Mouse (Mus musculus) heart, embryonic 14.5 days (tissue): ENCODE data around the gene Gm49387. TPM values are rescaled to one million over a fixed set of nuclear protein-coding genes. Genes with fewer than 3 reads are reported as not detected.

Source experiments
- ATAC-seq: fragments of 200-750 bp; cut with Nextera tagmentation; 2 replicates; pipeline ENCODE4 v1.8.0; 2017; ENCODE audit warnings: low read depth, moderate TSS enrichment; ENCODE audit not compliant: insufficient number of reproducible peaks, insufficient read depth, low FRiP score
- H3K27ac ChIP-seq, 2 experiments: fragments of 200-500 bp in 1 of 2; fragments of 300-500 bp in 1 of 2; sonication (generic) in 1 of 2; replicated peaks in 1 of 2; 2 replicates each; pipeline ENCODE4 v1.5.1; 2012 to 2014; ENCODE audit warnings: low read depth in 2 of 2, low read length in 2 of 2, control low read depth in 1 of 2, mild to moderate bottlenecking in 1 of 2, mixed read lengths in 1 of 2; ENCODE audit not compliant: control insufficient read depth in 1 of 2, insufficient read depth in 1 of 2
- H3K27me3 ChIP-seq: fragments of 300-500 bp; sonication (generic); 2 replicates; pipeline ENCODE4 v1.6.1; 2014; ENCODE audit warnings: mild to moderate bottlenecking, low read length, control low read depth; ENCODE audit not compliant: control insufficient read depth, insufficient read depth
- H3K36me3 ChIP-seq: fragments of 300-500 bp; sonication (generic); 2 replicates; pipeline ENCODE4 v1.6.1; 2014; ENCODE audit warnings: mild to moderate bottlenecking, control low read depth, low read length, mixed read lengths; ENCODE audit not compliant: control insufficient read depth, insufficient read depth
- H3K4me1 ChIP-seq, 2 experiments: fragments of 200-500 bp in 1 of 2; fragments of 300-500 bp in 1 of 2; sonication (generic) in 1 of 2; 2 replicates each; pipeline ENCODE4 v1.6.1; 2012 to 2014; ENCODE audit warnings: low read length in 2 of 2, control low read depth in 1 of 2, mixed read lengths in 1 of 2; ENCODE audit not compliant: control insufficient read depth in 2 of 2, insufficient read depth in 2 of 2
- H3K4me2 ChIP-seq: fragments of 300-500 bp; sonication (generic); 2 replicates; pipeline ENCODE4 v1.6.1; 2014; ENCODE audit warnings: mild to moderate bottlenecking, low read length
- H3K4me3 ChIP-seq, 2 experiments: fragments of 200-500 bp in 1 of 2; fragments of 300-500 bp in 1 of 2; sonication (generic) in 1 of 2; 2 replicates each; pipeline ENCODE4 v1.5.1; 2012 to 2014; ENCODE audit warnings: low read length in 2 of 2, mild to moderate bottlenecking in 2 of 2, control low read depth in 1 of 2, low read depth in 1 of 2, moderate library complexity in 1 of 2; ENCODE audit not compliant: control insufficient read depth in 1 of 2, insufficient read depth in 1 of 2
- H3K9ac ChIP-seq: fragments of 300-500 bp; sonication (generic); 2 replicates; pipeline ENCODE4 v1.6.1; 2014; ENCODE audit warnings: mild to moderate bottlenecking, low read length
- H3K9me3 ChIP-seq: fragments of 300-500 bp; sonication (generic); 2 replicates; pipeline ENCODE4 v1.6.1; 2016; ENCODE audit warnings: low read length, control low read depth; ENCODE audit not compliant: control insufficient read depth
- WGBS: fragments of 180-500 bp; shearing (Covaris S2); extraction: QIAGEN DNeasy Blood & Tissue Kit; methylation state at CpG from one replicate; pipeline ENCODE4 v1.1.7; 2014; 5-methylcytosine and 5-hydroxymethylcytosine counted together
- polyA plus RNA-seq: library from polyadenylated mRNA; unstranded; fragments of >200 nt; fragmentation: Nextera tagmentation; extraction: Ambion mirVana; gene quantifications from 2 replicates; pipeline ENCODE4 v1.2.1, GENCODE M21; 2014

Gm49387 gene
- polyA plus RNA-seq, 1 experiment from 2014 or later, result 1.8 TPM

DNA sequence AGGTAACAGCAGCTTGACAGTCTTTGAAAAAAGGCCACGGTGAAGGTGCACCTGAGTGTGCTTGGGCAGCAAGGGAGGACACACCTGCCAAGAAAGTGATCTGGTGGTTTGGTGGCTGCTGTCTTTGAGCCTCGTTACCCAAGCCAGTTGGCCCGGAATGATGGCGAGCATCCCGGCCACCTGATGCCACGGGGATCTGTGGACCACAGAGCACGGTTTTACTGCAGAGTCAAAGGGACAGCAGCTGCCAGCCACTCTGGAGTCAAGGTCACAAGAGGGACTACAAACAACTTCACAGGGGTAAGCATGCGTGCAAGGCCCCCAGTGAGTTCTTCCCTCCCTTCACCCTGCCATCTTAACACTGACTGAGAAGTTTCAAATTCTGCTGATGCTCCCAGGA is 83.4 kb downstream of the Gm49387 start:
- Histone ChIP-seq H3K36me3 (no peaks in the 10 kb centered on the region), H3K27ac (no peak overlapping the region), H3K4me2 (no peak overlapping the region), H3K9ac (no peak overlapping the region), H3K4me3 (no peak overlapping the region), H3K9me3 (no peaks in the 10 kb centered on the region), H3K4me1 (peaks cover 27 to 41% of the 10 kb centered on the region in 2 experiments), H3K27me3 (no peaks in the 10 kb centered on the region)
- ATAC-seq, result no peak
- WGBS, result 82% methylated on average over 8 of the region's 8 CpGs

DNA sequence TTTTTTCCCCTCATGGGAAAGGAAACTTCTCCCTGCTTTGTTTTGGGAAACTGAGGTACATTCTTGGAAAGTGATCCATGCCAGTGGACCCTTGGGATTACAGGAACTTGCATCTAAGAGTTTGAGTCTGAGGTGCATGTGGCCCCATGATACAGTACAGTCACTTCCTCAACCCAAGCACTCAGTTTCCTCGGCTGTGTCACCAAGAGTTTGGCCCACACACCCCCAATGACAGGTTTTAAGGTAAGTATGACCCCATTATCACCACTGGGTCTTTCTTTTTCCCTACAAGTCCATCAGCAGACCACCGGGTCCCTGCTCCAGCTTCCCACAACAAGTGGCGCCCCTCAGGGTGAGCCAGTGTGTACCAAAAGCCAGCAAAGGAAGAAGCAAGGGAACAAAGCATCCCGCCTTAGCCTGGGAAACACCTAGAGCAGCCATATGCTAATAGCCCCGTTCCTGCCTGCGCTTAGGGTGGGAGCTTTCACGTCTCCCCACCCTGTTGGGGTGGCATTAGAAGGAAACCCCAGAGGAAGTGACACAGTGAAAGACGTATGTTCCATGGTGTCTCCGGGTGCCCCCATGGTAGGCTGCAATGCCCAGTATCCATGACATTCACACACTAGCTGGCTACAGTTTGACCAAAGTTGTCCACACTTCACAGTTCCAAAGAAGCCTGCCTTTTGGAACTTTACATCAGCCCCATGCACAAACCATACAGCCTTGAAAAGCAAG is 84.0 kb downstream of the Gm49387 start:
- H3K9me3 ChIP-seq, result no peaks in the 10 kb centered on the region
- WGBS, result 93% methylated on average over 9 of the region's 9 CpGs
- ATAC-seq, result no peak

DNA sequence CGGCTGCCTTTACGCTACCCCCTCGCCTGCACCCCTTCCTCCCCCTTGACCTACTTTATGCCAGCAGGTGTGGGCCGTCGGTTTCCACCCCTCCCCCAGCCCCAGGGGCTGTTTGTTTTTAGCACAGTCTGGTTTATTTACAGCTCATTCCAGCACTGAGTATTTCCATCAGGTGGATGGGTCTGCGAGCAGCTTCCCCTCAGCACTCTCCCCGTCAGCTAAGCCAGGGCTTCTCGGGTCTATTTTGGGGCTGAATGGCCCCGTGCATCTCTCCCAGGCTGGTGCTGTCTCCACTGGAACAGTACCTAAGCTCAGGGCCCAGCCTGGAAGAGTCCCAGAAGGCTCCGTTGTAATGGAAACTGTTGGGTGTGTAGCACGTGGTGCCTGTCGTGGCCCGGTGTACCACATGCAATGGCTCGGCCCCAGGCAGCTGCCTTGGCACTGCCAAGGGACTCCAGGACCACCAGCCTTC is 84.7 kb downstream of the Gm49387 start:
- H3K9me3 ChIP-seq, result no peaks in the 10 kb centered on the region
- H3K4me1 ChIP-seq, result peaks cover 24 to 37% of the 10 kb centered on the region in 2 experiments
- no peak overlapping the region for H3K4me3 ChIP-seq
- no peak for ATAC-seq
- H3K9ac ChIP-seq, result no peak overlapping the region
- H3K36me3 ChIP-seq, result no peaks in the 10 kb centered on the region
- H3K27me3 ChIP-seq, result no peaks in the 10 kb centered on the region
- H3K27ac ChIP-seq, result no peak overlapping the region
- WGBS, result 41% methylated on average over 14 of the region's 14 CpGs
- H3K4me2 ChIP-seq, result no peak overlapping the region

More for the DNA sequence above, 84.0 kb downstream of the Gm49387 start:
- Histone ChIP-seq H3K9ac (no peak overlapping the region), H3K4me2 (no peak overlapping the region), H3K27me3 (no peaks in the 10 kb centered on the region), H3K27ac (no peak overlapping the region), H3K36me3 (no peaks in the 10 kb centered on the region), H3K4me3 (no peak overlapping the region), H3K4me1 (peaks cover 25 to 43% of the 10 kb centered on the region in 2 experiments)

DNA sequence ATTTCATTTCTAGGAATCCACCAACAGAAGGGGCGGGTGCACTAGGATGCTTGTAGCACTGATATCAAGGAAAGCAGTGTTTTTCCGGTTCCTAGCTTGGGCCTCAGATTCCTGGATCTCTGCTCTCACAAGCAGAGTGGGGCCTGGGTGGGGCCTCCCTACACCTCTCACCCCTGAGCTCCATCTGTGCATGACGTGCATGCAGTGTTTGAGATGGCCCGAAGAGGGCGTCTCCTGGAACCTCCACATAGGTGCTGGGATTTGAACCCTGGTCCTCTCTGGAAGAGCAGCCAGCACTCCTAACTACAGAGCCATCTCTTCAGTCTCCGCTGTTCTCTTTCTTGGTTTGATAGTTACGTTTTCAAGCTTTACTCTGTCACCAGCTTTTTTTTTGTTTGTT is 85.7 kb downstream of the Gm49387 start:
- no peak overlapping the region for H3K9ac ChIP-seq

DNA sequence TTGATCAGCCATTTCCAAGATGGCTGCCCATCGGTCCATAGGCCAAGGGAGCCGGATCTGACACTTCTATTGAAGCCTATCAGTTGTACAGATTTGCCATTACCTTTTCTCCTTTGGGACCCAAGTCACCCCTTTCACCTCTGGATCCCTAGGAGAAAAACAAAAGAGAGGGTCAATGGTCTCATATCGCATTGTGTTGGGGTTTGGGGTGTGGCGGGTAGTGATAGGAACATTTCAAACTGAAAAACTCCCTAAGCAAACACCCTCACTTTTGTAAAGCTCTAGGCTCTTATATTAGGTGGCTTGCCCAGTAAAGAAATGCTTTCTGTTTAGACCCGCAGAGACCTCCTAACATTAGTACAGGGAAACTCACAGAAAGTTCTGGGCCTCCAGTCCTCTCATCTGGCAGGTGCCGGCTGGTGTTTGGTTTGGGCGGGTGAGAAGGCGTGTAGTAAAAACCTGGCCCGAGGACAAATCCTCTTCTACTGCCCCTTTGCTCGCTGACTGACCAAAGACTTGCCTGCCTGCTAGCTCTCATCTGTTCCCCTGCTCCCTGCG is 96.7 kb downstream of the Gm49387 start:
- no peaks in the 10 kb centered on the region for H3K27me3 ChIP-seq
- WGBS, result 74% methylated on average over 11 of the region's 11 CpGs

More for the DNA sequence above, 85.7 kb downstream of the Gm49387 start:
- Histone ChIP-seq H3K27ac (no peak overlapping the region), H3K4me3 (no peak overlapping the region), H3K4me2 (no peak overlapping the region), H3K36me3 (no peaks in the 10 kb centered on the region), H3K9me3 (no peaks in the 10 kb centered on the region), H3K27me3 (no peaks in the 10 kb centered on the region), H3K4me1 (peaks cover 17 to 28% of the 10 kb centered on the region in 2 experiments)
- no peak for ATAC-seq
- WGBS, result 90% methylated on average over 7 of the region's 7 CpGs

DNA sequence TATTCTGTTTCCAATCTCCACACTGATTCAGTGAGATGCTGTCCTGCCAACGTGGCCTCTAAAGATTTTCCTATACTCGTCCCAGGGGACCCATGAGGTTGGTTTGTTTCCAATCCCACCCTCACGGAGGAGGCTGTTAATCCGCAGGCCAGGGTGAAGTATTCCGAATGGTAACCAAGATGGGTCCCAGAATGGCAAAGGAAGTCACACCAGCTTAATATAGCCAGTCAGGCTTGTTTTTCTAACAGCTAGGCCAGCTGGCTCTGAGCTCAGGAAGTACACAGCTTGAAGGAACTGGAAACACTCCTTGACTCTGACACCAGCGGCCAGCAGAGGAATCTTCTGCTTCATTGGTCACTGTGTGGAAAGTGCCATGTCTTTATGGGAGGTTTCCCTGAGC is 103.4 kb downstream of the Gm49387 start:
- peaks cover 8% of the 10 kb centered on the region; the same call in 1 of the 2 replicates for H3K36me3 ChIP-seq
- H3K4me2 ChIP-seq, result no peak overlapping the region
- peaks cover 0 to 2% of the 10 kb centered on the region in 2 experiments; a peak in 1 of 4 replicates for H3K4me1 ChIP-seq
- H3K27ac ChIP-seq, result no peak overlapping the region; a peak in 1 of 4 replicates
- no peaks in the 10 kb centered on the region for H3K27me3 ChIP-seq
- no peak overlapping the region for H3K9ac ChIP-seq
- ATAC-seq, result no peak
- no peaks in the 10 kb centered on the region for H3K9me3 ChIP-seq
- 61% methylated on average over 6 of the region's 6 CpGs for WGBS
- no peak overlapping the region for H3K4me3 ChIP-seq

More for the DNA sequence above, 96.7 kb downstream of the Gm49387 start:
- no peaks in the 10 kb centered on the region for H3K4me1 ChIP-seq
- H3K9me3 ChIP-seq, result no peaks in the 10 kb centered on the region; the same call in 1 of the 2 replicates
- H3K4me2 ChIP-seq, result no peak overlapping the region
- no peak overlapping the region for H3K27ac ChIP-seq
- ATAC-seq, result no peak
- peaks cover 3% of the 10 kb centered on the region; the same call in 1 of the 2 replicates for H3K36me3 ChIP-seq
- H3K4me3 ChIP-seq, result no peak overlapping the region
- H3K9ac ChIP-seq, result no peak overlapping the region

DNA sequence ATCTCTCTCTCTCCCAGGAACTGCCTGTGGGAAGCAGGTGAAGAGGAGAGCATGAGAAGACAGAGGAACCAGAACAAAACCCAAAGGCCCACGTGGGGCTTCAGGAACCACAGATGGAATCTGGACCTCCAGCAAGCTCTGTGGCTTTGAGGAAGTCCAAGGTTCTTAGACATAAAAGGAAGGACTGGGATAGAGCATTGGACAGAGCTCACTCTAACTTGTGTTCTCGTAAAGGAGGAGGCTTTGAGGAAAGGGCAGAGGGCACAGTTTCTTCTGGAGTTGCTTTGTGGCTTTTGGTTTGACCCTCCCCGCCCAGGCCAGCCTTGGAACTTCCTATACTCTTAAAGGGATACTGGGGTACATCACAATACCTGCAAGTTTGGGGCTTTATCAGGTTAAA is 108.0 kb downstream of the Gm49387 start:
- Histone ChIP-seq H3K4me3 (no peak overlapping the region), H3K9me3 (no peaks in the 10 kb centered on the region), H3K4me1 (peaks cover 0 to 2% of the 10 kb centered on the region in 2 experiments; a peak in 3 of 4 replicates), H3K27me3 (no peaks in the 10 kb centered on the region), H3K4me2 (no peak overlapping the region), H3K9ac (no peak overlapping the region), H3K27ac (0 out of 4 replicates have a peak overlapping the region, but pooled peaks of 1 of the 2 experiments have one; percentile 37), H3K36me3 (peaks cover 12% of the 10 kb centered on the region; the same call in 1 of the 2 replicates)
- 68% methylated on average over 3 of the region's 3 CpGs for WGBS
- ATAC-seq, result no peak
